Mouse (Mus musculus) intestine, embryonic 15.5 days (tissue): ENCODE measurements around the gene Dgcr2. TPM values are rescaled to one million over a fixed set of nuclear protein-coding genes. Genes with fewer than 3 reads are reported as not detected.

Source experiments
- ATAC-seq: fragments of 200-750 bp; cut with Nextera tagmentation; 2 replicates; pipeline ENCODE4 v1.8.0; 2017; ENCODE audit warnings: moderate TSS enrichment, moderate library complexity
- H3K27ac ChIP-seq: fragments of 300-500 bp; sonication (generic); 2 replicates; pipeline ENCODE4 v1.5.1; 2015; ENCODE audit warnings: mild to moderate bottlenecking, inconsistent platforms
- H3K27me3 ChIP-seq: fragments of 300-500 bp; sonication (generic); replicated peaks from 2 replicates; pipeline ENCODE4 v1.6.1; 2015; ENCODE audit warnings: inconsistent platforms
- H3K36me3 ChIP-seq: fragments of 300-500 bp; sonication (generic); 2 replicates; pipeline ENCODE4 v1.6.1; 2015; ENCODE audit warnings: inconsistent platforms
- H3K4me1 ChIP-seq: fragments of 300-500 bp; sonication (generic); replicated peaks from 2 replicates; pipeline ENCODE4 v1.6.1; 2015; ENCODE audit warnings: inconsistent platforms
- H3K4me2 ChIP-seq: fragments of 300-500 bp; sonication (generic); replicated peaks from 2 replicates; pipeline ENCODE4 v1.6.1; 2015; ENCODE audit warnings: mild to moderate bottlenecking, inconsistent platforms
- H3K4me3 ChIP-seq: fragments of 300-500 bp; sonication (generic); replicated peaks from 2 replicates; pipeline ENCODE4 v1.5.1; 2015; ENCODE audit warnings: inconsistent platforms
- H3K9ac ChIP-seq: fragments of 300-500 bp; sonication (generic); 2 replicates; pipeline ENCODE4 v1.6.1; 2015; ENCODE audit warnings: inconsistent platforms
- H3K9me3 ChIP-seq: fragments of 300-500 bp; sonication (generic); 2 replicates; pipeline ENCODE4 v1.6.1; 2016; ENCODE audit warnings: inconsistent platforms
- WGBS: fragments of 180-500 bp; shearing (Covaris S2); methylation state at CpG from one replicate; pipeline ENCODE4 v1.1.7; 2015; 5-methylcytosine and 5-hydroxymethylcytosine counted together
- polyA plus RNA-seq: library from polyadenylated mRNA; unstranded; fragments of >200 nt; fragmentation: Nextera tagmentation; extraction: Ambion mirVana; gene quantifications from 2 replicates; pipeline ENCODE4 v1.2.1, GENCODE M21; 2015

Gene Dgcr2
- polyA plus RNA-seq, 1 experiment from 2014 or later, result 68.2 TPM

DNA sequence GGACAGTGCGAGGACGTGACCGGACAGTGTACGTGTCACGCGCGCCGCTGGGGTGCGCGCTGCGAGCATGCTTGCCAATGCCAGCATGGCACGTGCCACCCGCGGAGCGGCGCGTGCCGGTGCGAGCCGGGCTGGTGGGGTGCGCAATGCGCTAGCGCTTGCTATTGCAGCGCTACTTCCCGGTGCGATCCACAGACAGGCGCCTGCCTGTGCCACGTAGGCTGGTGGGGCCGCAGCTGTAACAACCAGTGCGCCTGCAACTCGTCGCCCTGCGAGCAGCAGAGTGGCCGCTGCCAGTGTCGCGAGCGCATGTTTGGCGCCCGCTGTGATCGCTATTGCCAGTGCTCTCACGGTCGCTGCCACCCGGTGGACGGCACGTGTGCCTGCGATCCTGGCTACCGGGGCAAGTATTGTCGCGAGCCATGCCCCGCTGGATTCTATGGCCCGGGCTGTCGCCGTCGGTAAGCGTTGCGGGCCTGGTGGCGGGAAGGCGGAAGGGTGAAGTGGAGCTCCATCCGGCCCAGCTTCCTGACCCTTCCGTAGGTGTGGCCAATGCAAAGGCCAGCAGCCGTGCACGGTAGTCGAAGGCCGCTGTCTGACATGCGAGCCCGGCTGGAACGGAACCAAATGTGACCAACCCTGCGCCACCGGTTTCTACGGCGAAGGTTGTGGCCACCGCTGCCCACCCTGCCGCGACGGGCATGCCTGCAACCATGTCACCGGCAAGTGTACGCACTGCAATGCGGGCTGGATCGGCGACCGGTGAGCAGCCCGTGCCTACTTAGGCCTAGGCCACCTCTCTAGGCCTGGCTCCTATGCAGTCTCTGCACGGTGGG, 95.3 kb downstream of the Dgcr2 start:
- Histone ChIP-seq H3K4me2 (peak overlapping the region; percentile 73), H3K36me3 (0 out of 2 replicates have a peak, but pooled peaks cover 5% of the 10 kb centered on the region), H3K9ac (peak overlapping the region; percentile 33; the same call in 1 of the 2 replicates), H3K27ac (no peak overlapping the region), H3K9me3 (no peaks in the 10 kb centered on the region), H3K4me3 (peak overlapping the region; percentile 35), H3K27me3 (peaks cover 67% of the 10 kb centered on the region), H3K4me1 (peaks cover 69% of the 10 kb centered on the region)
- WGBS, result 23% methylated on average over 83 of the region's 83 CpGs
- ATAC-seq, result no peak

DNA sequence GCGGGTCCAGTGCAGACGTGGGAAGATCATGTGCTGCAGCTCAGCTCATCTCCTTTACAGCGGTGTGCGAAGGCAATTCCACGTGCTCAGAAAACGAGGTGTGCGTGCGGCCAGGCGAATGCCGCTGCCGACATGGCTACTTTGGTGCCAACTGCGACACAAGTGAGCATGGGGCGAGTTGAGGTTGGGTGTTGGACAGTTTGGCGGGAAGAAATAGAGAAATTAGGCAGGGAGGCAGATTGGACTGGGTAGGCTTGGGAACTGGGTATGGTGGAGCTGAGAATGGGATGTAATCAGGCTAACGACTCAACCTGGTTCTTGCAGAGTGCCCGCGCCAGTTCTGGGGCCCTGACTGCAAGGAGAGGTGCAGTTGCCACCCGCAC, 95.9 kb downstream of the Dgcr2 start:
- Histone ChIP-seq H3K9me3 (no peaks in the 10 kb centered on the region), H3K9ac (peak overlapping the region; percentile 33; the same call in 1 of the 2 replicates), H3K36me3 (0 out of 2 replicates have a peak, but pooled peaks cover 5% of the 10 kb centered on the region), H3K27ac (no peak overlapping the region), H3K27me3 (peaks cover 69% of the 10 kb centered on the region), H3K4me2 (peak overlapping the region; percentile 73), H3K4me1 (peaks cover 65% of the 10 kb centered on the region), H3K4me3 (peak overlapping the region; percentile 35)
- 28% methylated on average over 18 of the region's 18 CpGs for WGBS
- ATAC-seq, result no peak

DNA sequence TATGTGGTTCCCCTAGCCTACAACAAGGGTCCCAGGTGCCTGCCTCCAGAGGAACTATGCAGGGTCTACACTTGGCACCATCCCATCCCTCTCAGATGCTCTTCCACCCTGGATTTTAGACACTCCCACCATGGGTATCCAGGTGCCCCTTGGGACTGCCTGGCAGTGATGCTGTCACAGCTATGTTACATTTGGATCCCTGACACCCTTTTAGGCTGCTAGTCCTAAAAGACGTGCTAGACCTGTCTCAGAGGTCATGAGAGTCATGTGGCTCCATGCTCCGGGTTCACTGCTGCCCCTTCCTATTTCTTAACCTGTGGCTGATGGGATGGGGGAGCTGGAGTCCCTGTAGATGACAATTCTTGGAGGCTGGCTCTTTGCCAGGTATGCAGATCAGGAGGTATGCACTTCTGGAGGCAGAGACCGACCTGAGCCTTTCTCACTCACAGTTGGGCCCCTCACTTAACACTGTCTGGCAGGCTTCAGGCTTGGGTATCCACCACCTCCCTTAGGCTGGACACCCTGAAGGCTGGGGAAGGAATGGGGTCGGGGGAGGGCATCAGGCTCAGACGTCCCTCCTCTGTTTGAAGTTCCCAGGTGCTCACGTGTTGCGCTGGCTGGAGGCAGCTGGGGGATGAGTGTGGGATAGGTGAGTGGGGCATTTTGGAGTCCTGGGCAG, 96.4 kb downstream of the Dgcr2 start:
- peaks cover 68% of the 10 kb centered on the region for H3K27me3 ChIP-seq
- no peak overlapping the region for H3K4me2 ChIP-seq
- no peak for ATAC-seq
- H3K36me3 ChIP-seq, result 0 out of 2 replicates have a peak, but pooled peaks cover 5% of the 10 kb centered on the region
- H3K27ac ChIP-seq, result no peak overlapping the region
- 23% methylated on average over 7 of the region's 7 CpGs for WGBS
- H3K9me3 ChIP-seq, result no peaks in the 10 kb centered on the region
- no peak overlapping the region for H3K9ac ChIP-seq
- peaks cover 61% of the 10 kb centered on the region for H3K4me1 ChIP-seq
- no peak overlapping the region for H3K4me3 ChIP-seq

DNA sequence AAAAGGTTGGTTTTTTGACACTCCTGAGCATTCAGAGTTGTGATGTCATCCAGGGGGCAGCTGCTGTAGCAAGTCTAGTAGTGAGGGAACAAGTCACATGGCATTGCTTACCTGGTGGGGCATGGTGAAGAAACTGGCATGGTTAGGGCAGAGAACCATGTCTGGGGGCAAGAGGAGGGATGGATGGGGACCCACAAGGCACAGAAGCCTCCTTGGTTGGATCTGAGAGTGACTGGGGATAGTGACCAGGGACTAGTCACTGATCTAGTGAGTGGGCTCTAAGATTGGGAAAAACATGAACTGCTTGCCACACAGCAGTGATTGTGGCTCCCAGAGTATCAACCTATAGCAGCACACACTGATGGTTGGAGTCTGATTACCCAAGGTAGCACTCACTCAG, 98.8 kb downstream of the Dgcr2 start:
- no peak overlapping the region for H3K9ac ChIP-seq
- 0 out of 2 replicates have a peak, but pooled peaks cover 5% of the 10 kb centered on the region for H3K36me3 ChIP-seq
- H3K9me3 ChIP-seq, result no peaks in the 10 kb centered on the region
- no peak for ATAC-seq
- H3K27ac ChIP-seq, result no peak overlapping the region
- H3K27me3 ChIP-seq, result peaks cover 48% of the 10 kb centered on the region
- H3K4me2 ChIP-seq, result peak overlapping the region; percentile 84; the same call in 1 of the 2 replicates
- no peak overlapping the region for H3K4me3 ChIP-seq
- peaks cover 53% of the 10 kb centered on the region for H3K4me1 ChIP-seq

DNA sequence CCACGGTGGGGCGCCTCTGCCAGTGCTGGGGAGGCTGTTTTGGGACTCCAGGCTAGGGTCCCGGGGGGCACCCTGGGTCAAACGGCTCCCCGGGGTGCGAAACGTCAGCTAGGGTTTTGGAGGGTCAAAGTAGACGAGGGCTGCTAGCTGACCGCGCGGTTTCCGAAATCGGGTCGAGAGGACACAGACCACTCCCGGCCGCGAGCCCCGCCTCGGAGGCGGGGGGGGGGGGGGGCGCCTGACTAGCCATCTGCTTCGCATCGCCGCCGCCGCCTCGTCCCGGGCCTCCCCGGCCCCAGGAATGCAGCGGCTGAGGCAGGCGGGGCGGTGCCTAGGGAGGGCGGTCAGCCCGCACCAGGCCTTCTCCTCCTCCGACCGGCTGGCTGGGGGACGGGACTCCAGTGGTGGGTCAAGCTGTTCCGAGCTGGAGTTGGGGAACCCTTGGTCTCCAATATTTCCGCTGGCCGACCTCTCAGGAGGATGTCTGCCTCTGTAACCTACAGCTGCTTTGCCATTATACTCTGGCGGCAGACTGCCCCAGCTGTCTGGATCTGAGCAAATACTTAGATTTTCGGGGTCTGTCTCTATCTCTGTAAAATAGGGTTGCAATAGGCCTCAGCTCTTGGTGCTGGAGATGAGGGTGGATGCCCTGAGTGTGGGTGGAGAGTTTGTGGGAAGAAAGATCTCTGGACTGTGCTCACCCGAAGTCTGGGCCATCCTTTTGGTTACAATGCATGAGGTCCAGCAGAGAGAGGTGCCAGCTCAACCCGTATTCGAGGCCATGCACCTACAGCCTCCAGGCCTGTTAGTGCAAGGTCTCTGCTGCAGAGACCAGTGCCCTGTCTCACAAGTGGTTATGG, 99.8 kb downstream of the Dgcr2 start:
- Histone ChIP-seq H3K27me3 (peaks cover 40% of the 10 kb centered on the region), H3K9me3 (no peaks in the 10 kb centered on the region), H3K9ac (peak overlapping the region; percentile 84), H3K27ac (peak overlapping the region; percentile 91), H3K36me3 (0 out of 2 replicates have a peak, but pooled peaks cover 3% of the 10 kb centered on the region), H3K4me1 (peaks cover 43% of the 10 kb centered on the region), H3K4me2 (peak overlapping the region; percentile 84), H3K4me3 (peak overlapping the region; percentile 73)
- peak; percentile 78 for ATAC-seq
- WGBS, result 5% methylated on average over 44 of the region's 45 CpGs

DNA sequence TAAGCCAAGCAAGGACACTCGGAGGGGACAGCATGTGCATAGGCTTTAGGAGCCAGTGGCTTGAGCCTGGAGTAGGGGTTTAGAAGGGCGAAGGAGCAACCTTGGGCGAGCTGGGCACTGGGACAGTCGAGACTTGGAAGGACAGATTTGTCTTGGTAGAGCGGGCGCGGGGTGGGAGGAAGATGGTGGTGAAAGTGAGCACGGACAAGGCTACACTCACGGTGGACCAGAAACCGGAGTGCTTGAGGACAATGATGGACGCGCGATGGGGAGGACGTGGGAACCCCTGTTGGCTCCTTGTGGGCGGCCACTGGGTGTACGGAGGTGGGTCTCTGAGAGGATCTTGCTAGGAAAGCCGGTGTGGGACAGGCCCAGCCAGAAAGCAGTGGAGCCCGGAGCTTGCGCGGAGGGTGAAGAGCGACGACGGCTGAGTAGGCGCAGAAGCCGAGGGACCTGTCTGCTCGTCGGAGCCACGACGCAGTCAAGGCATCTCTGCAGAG, 100.5 kb downstream of the Dgcr2 start:
- peaks cover 33% of the 10 kb centered on the region for H3K27me3 ChIP-seq
- ATAC-seq, result peak; percentile 13
- WGBS, result 4% methylated on average over 29 of the region's 29 CpGs

DNA sequence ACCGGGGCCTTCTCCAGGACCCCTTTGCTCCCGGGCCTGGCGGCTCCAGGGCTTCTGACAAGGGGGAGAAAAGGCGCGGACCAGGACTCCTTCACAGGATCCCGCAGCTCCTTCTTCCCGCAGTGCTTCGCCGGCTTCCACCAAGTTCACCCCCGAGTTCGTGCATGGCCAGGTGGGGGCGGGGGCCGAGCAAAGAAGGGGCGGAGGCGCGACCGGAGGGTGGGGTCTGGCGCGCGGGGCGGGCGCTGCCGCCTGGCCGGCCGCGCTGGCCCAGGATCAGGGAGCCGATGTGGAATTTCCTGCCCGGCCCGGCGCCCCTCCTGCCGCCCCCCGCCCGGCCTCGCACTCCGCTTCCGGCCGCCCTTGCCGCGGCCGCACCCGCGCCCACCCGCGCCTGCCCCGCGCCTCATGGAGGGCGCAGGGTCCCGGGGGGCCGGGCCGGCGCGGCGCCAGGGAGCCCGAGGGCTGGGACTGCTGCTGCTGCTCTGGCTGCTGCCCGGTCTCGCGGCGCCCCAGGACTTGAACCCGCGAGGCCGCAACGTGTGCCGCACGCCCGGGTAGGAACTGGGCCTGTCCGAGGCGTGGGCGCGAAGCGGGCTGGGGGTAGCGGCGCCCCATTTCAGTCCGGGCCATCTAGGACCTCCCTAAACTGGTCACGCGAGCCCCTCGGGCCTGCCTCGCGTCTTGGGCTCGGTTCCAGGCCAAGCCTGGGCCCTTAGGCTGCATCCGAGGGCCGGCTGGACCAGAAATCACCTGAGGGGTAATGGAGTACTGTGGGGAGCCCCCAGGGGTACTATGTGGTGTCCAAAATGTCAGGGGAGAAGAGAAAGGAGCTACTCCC, 101.2 kb downstream of the Dgcr2 start, which contains the start of gene Scarf2:
TSS of gene Scarf2 (plus strand) at position 312 of the 841 bp plus-strand sequence.
- Histone ChIP-seq H3K27ac (peak within 1 kb of the TSS; percentile 91), H3K4me2 (peak within 1 kb of the TSS; percentile 84), H3K4me1 (peaks cover 29% of the 10 kb centered on the region), H3K9ac (peak within 1 kb of the TSS; percentile 84), H3K36me3 (no peaks in the 10 kb centered on the region), H3K4me3 (peak within 1 kb of the TSS; percentile 73), H3K27me3 (peaks cover 26% of the 10 kb centered on the region), H3K9me3 (no peaks in the 10 kb centered on the region)
- peak; percentile 71 for ATAC-seq
- WGBS, result 1% methylated on average over 79 of the region's 81 CpGs

More for the DNA sequence above, 100.5 kb downstream of the Dgcr2 start:
- H3K4me3 ChIP-seq, result peak overlapping the region; percentile 73
- H3K9ac ChIP-seq, result peak overlapping the region; percentile 84
- peaks cover 36% of the 10 kb centered on the region for H3K4me1 ChIP-seq
- peak overlapping the region; percentile 91 for H3K27ac ChIP-seq
- H3K9me3 ChIP-seq, result no peaks in the 10 kb centered on the region
- H3K4me2 ChIP-seq, result peak overlapping the region; percentile 84
- H3K36me3 ChIP-seq, result no peaks in the 10 kb centered on the region

DNA sequence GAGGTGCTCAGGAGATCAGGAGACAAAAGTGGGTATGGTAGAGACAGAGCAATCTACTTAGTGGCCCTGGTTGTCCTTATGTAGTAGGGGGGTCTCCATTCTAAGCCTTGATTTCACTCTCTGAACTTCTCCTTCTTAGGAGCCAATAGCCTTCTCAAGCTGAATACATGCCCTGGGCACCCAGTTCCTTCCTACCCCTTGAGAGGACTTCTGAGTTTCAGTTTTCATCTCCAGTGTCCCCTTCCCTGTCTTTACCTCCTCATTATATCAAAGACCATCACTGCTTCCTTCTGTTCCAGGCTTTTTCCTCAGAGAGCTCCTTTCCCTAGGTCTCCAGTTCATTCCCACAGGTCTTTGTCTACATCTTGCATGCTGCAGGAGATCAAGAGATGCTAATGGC, 101.8 kb downstream of the Dgcr2 start:
- H3K4me2 ChIP-seq, result peak overlapping the region; percentile 84
- no peaks in the 10 kb centered on the region for H3K9me3 ChIP-seq
- H3K9ac ChIP-seq, result peak overlapping the region; percentile 84
- peak overlapping the region; percentile 91; the same call in 1 of the 2 replicates for H3K27ac ChIP-seq
- H3K4me3 ChIP-seq, result peak overlapping the region; percentile 73
- H3K4me1 ChIP-seq, result peaks cover 23% of the 10 kb centered on the region; the same call in 1 of the 2 replicates
- ATAC-seq, result no peak
- H3K36me3 ChIP-seq, result no peaks in the 10 kb centered on the region
- peaks cover 19% of the 10 kb centered on the region for H3K27me3 ChIP-seq

DNA sequence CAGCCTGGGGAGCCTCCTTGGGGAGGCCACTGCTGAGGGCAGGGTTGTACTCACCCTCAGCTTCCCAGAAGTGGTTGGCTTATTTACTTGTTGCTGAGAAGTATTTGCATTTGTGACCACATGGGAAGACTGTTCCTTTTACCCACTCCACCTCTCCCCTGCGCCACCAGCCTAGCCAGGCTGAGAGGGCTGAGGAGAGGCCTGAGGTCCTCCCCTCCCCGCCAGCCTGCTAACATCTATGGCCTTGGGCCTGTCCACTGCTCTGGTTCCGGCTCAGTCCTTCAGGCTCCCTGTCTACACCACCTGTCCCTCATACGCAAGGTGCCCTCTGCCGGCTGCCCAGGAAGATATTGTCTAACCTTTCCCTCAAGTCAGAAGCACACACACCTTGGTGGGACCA, 102.7 kb downstream of the Dgcr2 start:
- Histone ChIP-seq H3K4me3 (no peak overlapping the region), H3K4me2 (no peak overlapping the region), H3K27ac (no peak overlapping the region), H3K9ac (no peak overlapping the region), H3K9me3 (no peaks in the 10 kb centered on the region), H3K27me3 (peaks cover 15% of the 10 kb centered on the region), H3K4me1 (peaks cover 23% of the 10 kb centered on the region; the same call in 1 of the 2 replicates), H3K36me3 (no peaks in the 10 kb centered on the region)
- ATAC-seq, result no peak
- WGBS, result 73% methylated on average over 5 of the region's 5 CpGs

DNA sequence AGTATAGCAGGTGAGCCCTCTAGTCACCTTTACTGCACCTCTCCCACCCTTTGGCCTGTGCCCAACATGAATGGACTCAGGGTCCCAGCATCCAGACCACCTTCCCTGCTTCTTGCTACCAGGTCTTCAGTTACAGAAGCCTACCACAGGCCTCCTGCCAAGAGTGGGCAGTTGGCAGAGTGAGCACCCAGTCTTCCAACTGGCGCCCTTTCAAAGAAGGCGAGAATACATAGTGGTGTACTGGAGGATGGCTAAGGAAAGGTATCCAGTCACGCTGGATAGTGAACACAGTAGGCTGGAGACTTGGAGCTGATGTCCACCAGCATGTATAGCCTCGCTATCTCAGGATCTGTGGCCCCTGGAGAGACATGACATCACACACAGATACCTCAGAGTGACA, 104.3 kb downstream of the Dgcr2 start:
- peaks cover 4% of the 10 kb centered on the region for H3K27me3 ChIP-seq
- no peak for ATAC-seq
- 0 out of 2 replicates have a peak, but pooled peaks cover 14% of the 10 kb centered on the region for H3K4me1 ChIP-seq
- H3K36me3 ChIP-seq, result peaks cover 6% of the 10 kb centered on the region; the same call in 1 of the 2 replicates
- no peak overlapping the region for H3K9ac ChIP-seq
- no peaks in the 10 kb centered on the region for H3K9me3 ChIP-seq
- no peak overlapping the region for H3K27ac ChIP-seq
- no peak overlapping the region for H3K4me2 ChIP-seq
- 87% methylated on average over 4 of the region's 4 CpGs for WGBS
- no peak overlapping the region for H3K4me3 ChIP-seq

DNA sequence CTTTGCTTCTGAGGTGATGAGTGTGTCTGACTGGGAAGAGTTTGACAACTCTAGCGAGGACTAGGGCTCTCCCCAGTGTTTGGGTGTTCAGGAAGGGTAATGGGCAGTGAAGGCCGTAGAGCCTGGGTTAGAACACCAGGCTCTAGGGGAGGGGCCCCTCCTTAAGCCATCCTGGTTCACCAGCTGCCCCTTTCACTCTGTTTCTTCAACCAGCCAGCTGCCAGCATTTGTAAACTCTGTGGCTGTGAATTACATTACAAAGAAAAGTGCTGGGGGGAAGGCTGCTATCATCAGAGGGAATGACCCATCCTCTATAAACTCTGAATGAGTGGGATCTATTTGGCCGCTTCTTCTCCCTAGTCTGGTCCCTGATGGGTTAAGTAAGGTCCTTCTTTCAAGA, 105.6 kb downstream of the Dgcr2 start:
- no peak for ATAC-seq
- H3K4me2 ChIP-seq, result no peak overlapping the region
- no peak overlapping the region for H3K4me3 ChIP-seq
- no peak overlapping the region for H3K27ac ChIP-seq
- H3K9ac ChIP-seq, result no peak overlapping the region
- peaks cover 1% of the 10 kb centered on the region for H3K27me3 ChIP-seq
- peaks cover 8% of the 10 kb centered on the region; the same call in 1 of the 2 replicates for H3K36me3 ChIP-seq
- 0 out of 2 replicates have a peak, but pooled peaks cover 8% of the 10 kb centered on the region for H3K4me1 ChIP-seq
- no peaks in the 10 kb centered on the region for H3K9me3 ChIP-seq
- WGBS, result 74% methylated on average over 3 of the region's 3 CpGs
